Mouse (Mus musculus) embryonic fibroblast, embryonic 13.5 days (primary cell): ENCODE data around the gene Gm20662. TPM values are rescaled to one million over a fixed set of nuclear protein-coding genes. Genes with fewer than 3 reads are reported as not detected.
A peak's percentile ranks its signal among the peaks of the same experiment; 100 is the strongest.

Experiments
- H3K27ac ChIP-seq: 2 replicates; pipeline ENCODE4 v1.5.1; 2012; ENCODE audit warnings: low read length, control low read depth, inconsistent platforms; ENCODE audit not compliant: insufficient read depth
- H3K4me1 ChIP-seq: 2 replicates; pipeline ENCODE4 v1.6.1; 2011; ENCODE audit warnings: low read length; ENCODE audit not compliant: control insufficient read depth, insufficient read depth
- H3K4me3 ChIP-seq: 2 replicates; pipeline ENCODE4 v1.5.1; 2011; ENCODE audit warnings: mild to moderate bottlenecking, control low read depth, low read length; ENCODE audit not compliant: insufficient read depth
- CTCF ChIP-seq: IDR thresholded peaks from 2 replicates; pipeline ENCODE4 v1.5.1; 2011; ENCODE audit warnings: mild to moderate bottlenecking, control low read depth, low read length, moderate library complexity, borderline replicate concordance; ENCODE audit not compliant: insufficient read depth
- POLR2A ChIP-seq: IDR thresholded peaks from 2 replicates; pipeline ENCODE4 v1.6.1; 2011; ENCODE audit warnings: low read depth, mild to moderate bottlenecking, control low read depth, low read length, moderate library complexity
- polyA plus RNA-seq: library from polyadenylated mRNA; stranded (reverse); fragments of >200 nt; gene quantifications from 2 replicates; pipeline ENCODE4 v1.2.4, GENCODE M21; 2011; ENCODE audit warnings: low read depth; ENCODE audit not compliant: missing spikeins, insufficient read length

Gm20662 gene
- not detected in 2 replicates for polyA plus RNA-seq

GRCm38 (mm10) chr9:107996049-107996448, at the start of gene Gm20662:
Gm20662 (plus strand) TSS chr9:107996349.
- no peak within 1 kb of the TSS for H3K4me3 ChIP-seq

GRCm38 (mm10) chr9:107947241-107948194, 48.6 kb upstream of the Gm20662 start:
- H3K27ac ChIP-seq, result no peak overlapping the region
- no peak for TF ChIP-seq CTCF
- no peak for TF ChIP-seq POLR2A
- H3K4me3 ChIP-seq, result no peak overlapping the region
- H3K4me1 ChIP-seq, result peaks cover 6% of the 10 kb centered on the region; the same call in 1 of the 2 replicates

More at GRCm38 (mm10) chr9:107996049-107996448, at the start of gene Gm20662:
- no peak for TF ChIP-seq POLR2A
- no peak for TF ChIP-seq CTCF
- Histone ChIP-seq H3K4me1 (no peaks in the 10 kb centered on the region), H3K27ac (no peak within 1 kb of the TSS)

GRCm38 (mm10) chr9:107949184-107949921, 46.8 kb upstream of the Gm20662 start:
- TF ChIP-seq POLR2A (no peak), CTCF (no peak)
- no peak overlapping the region for H3K27ac ChIP-seq
- no peak overlapping the region for H3K4me3 ChIP-seq
- peaks cover 6% of the 10 kb centered on the region; the same call in 1 of the 2 replicates for H3K4me1 ChIP-seq

GRCm38 (mm10) chr9:107949922-107950235, 46.3 kb upstream of the Gm20662 start, which contains the start of gene Traip:
Traip (plus strand) TSS chr9:107950136.
- peak within 1 kb of the TSS; percentile 10; the same call in 1 of the 2 replicates for H3K27ac ChIP-seq
- no peak for TF ChIP-seq POLR2A
- TF ChIP-seq CTCF, result no peak
- peaks cover 6% of the 10 kb centered on the region; the same call in 1 of the 2 replicates for H3K4me1 ChIP-seq
- H3K4me3 ChIP-seq, result peak within 1 kb of the TSS; percentile 80

GRCm38 (mm10) chr9:107950460-107951355, 45.4 kb upstream of the Gm20662 start:
- Histone ChIP-seq H3K4me1 (peaks cover 8% of the 10 kb centered on the region), H3K27ac (peak overlapping the region; percentile 10; the same call in 1 of the 2 replicates), H3K4me3 (peak overlapping the region; percentile 80)
- TF ChIP-seq CTCF (no peak), POLR2A (peak; percentile 88)

- Histone ChIP-seq H3K27ac (no peak overlapping the region), H3K4me3 (no peak overlapping the region), H3K4me1 (peaks cover 13% of the 10 kb centered on the region)
- TF ChIP-seq POLR2A (no peak), CTCF (no peak)
These were observed 40.4 kb upstream of the Gm20662 start for GRCm38 (mm10) chr9:107955613-107956289.

GRCm38 (mm10) chr9:107957141-107957540, 39.0 kb upstream of the Gm20662 start:
- TF ChIP-seq POLR2A (no peak), CTCF (no peak)
- Histone ChIP-seq H3K4me1 (peaks cover 7% of the 10 kb centered on the region), H3K4me3 (no peak overlapping the region), H3K27ac (no peak overlapping the region)

GRCm38 (mm10) chr9:107959896-107960295, 36.3 kb upstream of the Gm20662 start:
- Histone ChIP-seq H3K4me3 (no peak overlapping the region), H3K27ac (no peak overlapping the region), H3K4me1 (peaks cover 7% of the 10 kb centered on the region)
- TF ChIP-seq POLR2A (no peak), CTCF (no peak)

- Histone ChIP-seq H3K27ac (no peak overlapping the region), H3K4me3 (no peak overlapping the region), H3K4me1 (peaks cover 2% of the 10 kb centered on the region)
- no peak for TF ChIP-seq POLR2A
These were observed 35.2 kb upstream of the Gm20662 start for GRCm38 (mm10) chr9:107960928-107961327.

GRCm38 (mm10) chr9:107961351-107961762, 34.8 kb upstream of the Gm20662 start:
- Histone ChIP-seq H3K4me3 (no peak overlapping the region), H3K27ac (no peak overlapping the region), H3K4me1 (no peaks in the 10 kb centered on the region)
- TF ChIP-seq CTCF, result no peak
- TF ChIP-seq POLR2A, result no peak
